In the genomic region with DNA sequence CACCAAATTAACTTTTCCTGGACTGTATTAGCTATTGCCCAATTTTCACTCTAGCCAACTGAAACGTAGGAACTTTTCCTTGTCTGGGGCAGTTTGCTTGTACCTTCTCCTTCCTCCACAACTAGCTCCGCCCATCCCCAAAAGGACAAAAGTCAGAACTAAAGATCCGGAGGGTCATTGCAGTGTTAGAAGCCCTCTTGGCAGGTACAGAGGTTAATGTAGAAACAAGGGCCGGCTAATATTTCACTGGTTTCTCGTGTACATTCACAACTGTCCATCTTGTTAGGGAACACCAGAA, we compare ENCODE assay signal across 8 mouse cellular contexts. TPM values are rescaled to one million over a fixed set of nuclear protein-coding genes. Genes with fewer than 3 reads are reported as not detected.
A peak's percentile ranks its signal among the peaks of the same experiment; 100 is the strongest.
DNase-seq lines count a peak whose midpoint lies in the region; ATAC-seq and TF ChIP-seq lines count a peak whose summit lies in the region.

No protein-coding gene starts in this region.

- ATAC-seq in neural tube, embryonic 11.5 days (ENCODE audit: insufficient read depth, low FRiP score, low TSS enrichment): no peak
- ATAC-seq in embryonic facial prominence, embryonic 14.5 days (ENCODE audit: low read depth): no peak
- ATAC-seq in lung, postnatal 0 days: no peak
- no peak for ATAC-seq in inflammation-experienced regulatory T-cells, adult 6 months

- WGBS in neural tube, embryonic 11.5 days: 14% methylated on average over 5 of the region's 5 CpGs
- WGBS in embryonic facial prominence, embryonic 14.5 days: 8% methylated on average over 5 of the region's 5 CpGs
- 4% methylated on average over 5 of the region's 5 CpGs for WGBS in lung, postnatal 0 days

- peak overlapping the region; percentile 97; the same call in 1 of the 2 replicates for H3K27ac ChIP-seq in neural tube, embryonic 11.5 days (ENCODE audit: low read depth, low read length)
- peak overlapping the region; percentile 93 for H3K27ac ChIP-seq in embryonic facial prominence, embryonic 14.5 days (replicated peaks; ENCODE audit: low read depth, low read length)
- peak overlapping the region; percentile 96 for H3K27ac ChIP-seq in lung, postnatal 0 days (ENCODE audit: low read length)

- H3K4me3 ChIP-seq in neural tube, embryonic 11.5 days (ENCODE audit: low read depth, low read length): peak overlapping the region; percentile 98
- peak overlapping the region; percentile 95 for H3K4me3 ChIP-seq in embryonic facial prominence, embryonic 14.5 days (ENCODE audit: low read depth, low read length)
- H3K4me3 ChIP-seq in lung, postnatal 0 days (ENCODE audit: low read depth, low read length): peak overlapping the region; percentile 97; the same call in 1 of the 2 replicates

- no peaks in the 10 kb centered on the region for H3K9me3 ChIP-seq in neural tube, embryonic 11.5 days (ENCODE audit: control insufficient read depth, low read length)
- no peaks in the 10 kb centered on the region for H3K9me3 ChIP-seq in embryonic facial prominence, embryonic 14.5 days (ENCODE audit: control insufficient read depth, low read length)
- H3K9me3 ChIP-seq in lung, postnatal 0 days (ENCODE audit: low read length): no peaks in the 10 kb centered on the region

- H3K4me1 ChIP-seq in neural tube, embryonic 11.5 days (ENCODE audit: control insufficient read depth, insufficient read depth, low read length): peaks cover 18% of the 10 kb centered on the region
- peaks cover 23% of the 10 kb centered on the region for H3K4me1 ChIP-seq in embryonic facial prominence, embryonic 14.5 days (ENCODE audit: control insufficient read depth, insufficient read depth, low read length)
- H3K4me1 ChIP-seq in lung, postnatal 0 days (ENCODE audit: insufficient read depth, low read depth, low read length): peaks cover 11% of the 10 kb centered on the region; the same call in 1 of the 2 replicates

- peak; percentile 39 for DNase-seq in neural tube, embryonic 11.5 days (ENCODE audit: low spot score)
- no peak for DNase-seq in neural tube, embryonic 10.5 days (ENCODE audit: extremely low spot score, low spot score)
- no peak for DNase-seq in embryonic facial prominence, embryonic 14.5 days (ENCODE audit: low spot score)
- peak; percentile 79 for DNase-seq in kidney, adult 18-20 months
- peak; percentile 60 for DNase-seq in lung, postnatal 0 days (ENCODE audit: low spot score)
- DNase-seq in layer of hippocampus, postnatal 14 days (ENCODE audit: low spot score in 2 of 2): no peak
- DNase-seq in urinary bladder, adult 18-20 months (ENCODE audit: low spot score in 2 of 2): no peak

- H3K4me2 ChIP-seq in neural tube, embryonic 11.5 days (ENCODE audit: low read depth): peak overlapping the region; percentile 46
- H3K4me2 ChIP-seq in embryonic facial prominence, embryonic 14.5 days (ENCODE audit: low read depth, low read length): peak overlapping the region; percentile 78
- peak overlapping the region; percentile 77 for H3K4me2 ChIP-seq in lung, postnatal 0 days (replicated peaks; ENCODE audit: low read depth, low read length)

- no peaks in the 10 kb centered on the region for H3K27me3 ChIP-seq in neural tube, embryonic 11.5 days (ENCODE audit: control insufficient read depth, insufficient read depth, low read length)
- no peaks in the 10 kb centered on the region for H3K27me3 ChIP-seq in embryonic facial prominence, embryonic 14.5 days (replicated peaks; ENCODE audit: control insufficient read depth, insufficient read depth, low read length)
- no peaks in the 10 kb centered on the region for H3K27me3 ChIP-seq in lung, postnatal 0 days (replicated peaks; ENCODE audit: insufficient read depth, low read length)

- no peak for TF ChIP-seq CTCF in lung, postnatal 0 days (IDR thresholded peaks at IDR 0.05)

- peak overlapping the region; percentile 98 for H3K9ac ChIP-seq in neural tube, embryonic 11.5 days (ENCODE audit: low read length)
- peak overlapping the region; percentile 99 for H3K9ac ChIP-seq in embryonic facial prominence, embryonic 14.5 days (ENCODE audit: low read depth, low read length)
- no peak overlapping the region for H3K9ac ChIP-seq in lung, postnatal 0 days (replicated peaks; ENCODE audit: low read depth)

- 0 out of 2 replicates have a peak, but pooled peaks have one; percentile 10 for TF ChIP-seq EP300 in lung, postnatal 0 days (IDR thresholded peaks at IDR 0.05)

- no peaks in the 10 kb centered on the region for H3K36me3 ChIP-seq in neural tube, embryonic 11.5 days (ENCODE audit: control insufficient read depth, insufficient read depth, low read length)
- no peaks in the 10 kb centered on the region for H3K36me3 ChIP-seq in embryonic facial prominence, embryonic 14.5 days (ENCODE audit: control insufficient read depth, insufficient read depth, low read length)
- no peaks in the 10 kb centered on the region for H3K36me3 ChIP-seq in lung, postnatal 0 days (ENCODE audit: insufficient read depth, low read length)

RNA-seq across cellular contexts. Expression of a gene that starts 1.0 kb away (rescaled TPM):
- polyA plus RNA-seq in neural tube, embryonic 11.5 days (2014; fragmentation: Nextera tagmentation; extraction: Ambion mirVana): 122 and 132 TPM in 2 replicates
- polyA plus RNA-seq in embryonic facial prominence, embryonic 14.5 days (2014; fragmentation: Nextera tagmentation; extraction: Ambion mirVana): 115 and 116 TPM in 2 replicates
- 56.6 and 62.3 TPM in 2 replicates for polyA plus RNA-seq in lung, postnatal 0 days (2015; fragmentation: Nextera tagmentation; extraction: Ambion mirVana)
- 10 to 100 TPM; 84.1 to 84.4 TPM for total RNA-seq in layer of hippocampus, postnatal 14 days (2021)
- 10 to 100 TPM; 16.6 to 25.0 (median 22.4) TPM for polyA plus RNA-seq in inflammation-experienced regulatory T-cells, adult 6 months (2017; shearing (Covaris generic))

Comparison
In these comparisons a context has a peak if more than half of its experiments do, and no peak if none do; other contexts are left out.
1. DNase-seq: peak in neural tube, embryonic 11.5 days (single experiment), kidney, adult 18-20 months (single experiment) and lung, postnatal 0 days (single experiment); none in neural tube, embryonic 10.5 days (single experiment), embryonic facial prominence, embryonic 14.5 days (single experiment), layer of hippocampus, postnatal 14 days (0 of 2) and urinary bladder, adult 18-20 months (0 of 2).
2. Peak in every context shown above with its lines, with median percentiles within 50 percentile points of each other: H3K27ac ChIP-seq, H3K4me2 ChIP-seq and H3K4me3 ChIP-seq.